Mouse (Mus musculus): Measurements from ENCODE around the gene Cped1.
"Not testable (repeated sequence)": the region's sequence is repeated elsewhere in the genome, so short reads cannot be mapped to it uniquely, and the experiment has no call there.

Gene Cped1

DNA sequence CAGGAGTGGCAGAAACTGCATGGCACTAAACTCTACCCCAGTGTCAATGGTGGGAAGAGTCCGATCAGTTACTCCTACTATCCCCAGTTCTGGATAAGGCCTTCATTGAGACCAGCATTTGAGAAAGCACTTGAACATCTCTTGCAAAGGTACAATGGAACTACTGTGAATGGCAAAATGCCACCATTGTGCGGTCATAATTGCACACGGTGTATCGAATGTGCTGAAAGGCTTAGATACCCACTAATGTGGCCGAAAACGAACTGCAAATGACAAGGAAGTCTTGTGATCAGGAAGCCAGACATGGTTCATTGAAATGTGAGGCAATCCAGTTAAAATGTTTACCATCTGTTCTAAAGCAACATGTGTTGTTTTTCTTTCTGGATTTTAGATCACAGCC, 247.8 kb downstream of the Cped1 start:
- no peak for DNase-seq (ENCODE audit: low read depth)

DNA sequence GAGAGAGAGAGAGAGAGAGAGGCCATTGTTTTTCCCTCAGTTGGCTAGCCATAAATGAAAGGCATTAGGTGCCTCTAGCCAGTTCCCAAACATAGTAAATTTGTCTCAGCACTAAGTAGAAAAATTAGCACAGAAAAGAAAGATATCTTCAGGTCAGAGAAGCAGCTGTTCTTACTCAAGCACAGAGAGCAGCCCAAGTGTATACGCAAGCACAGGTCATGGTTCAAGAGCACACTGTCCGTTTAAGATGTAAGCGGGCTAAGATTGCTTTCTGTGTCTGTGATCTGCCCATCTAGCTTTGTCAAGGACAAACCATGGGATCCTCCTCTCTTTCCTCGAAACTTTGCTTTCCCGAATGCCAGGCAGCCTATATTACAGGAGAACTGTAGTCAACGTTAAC, 249.4 kb downstream of the Cped1 start:
- no peak for DNase-seq (ENCODE audit: low read depth)

DNA sequence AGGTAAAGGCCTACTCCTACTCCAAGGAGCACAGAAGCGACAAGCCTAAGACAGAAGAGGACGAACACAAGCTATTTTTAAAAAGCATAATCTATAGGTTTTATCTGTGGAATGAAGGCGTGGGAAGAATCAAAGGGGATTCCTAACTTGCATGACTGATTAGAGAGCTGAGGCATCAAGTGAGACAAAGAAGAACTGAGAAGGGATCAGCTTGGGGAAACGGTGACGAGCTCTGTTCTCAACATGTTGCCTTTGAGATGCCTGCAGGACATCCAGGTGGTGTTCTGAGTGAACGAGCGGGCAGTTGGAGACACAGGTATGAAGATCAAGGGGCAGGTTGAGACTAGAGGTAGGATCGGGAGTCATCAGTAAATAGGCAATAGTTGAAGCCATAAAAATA, 257.6 kb downstream of the Cped1 start:
- DNase-seq (ENCODE audit: low read depth): no peak

DNA sequence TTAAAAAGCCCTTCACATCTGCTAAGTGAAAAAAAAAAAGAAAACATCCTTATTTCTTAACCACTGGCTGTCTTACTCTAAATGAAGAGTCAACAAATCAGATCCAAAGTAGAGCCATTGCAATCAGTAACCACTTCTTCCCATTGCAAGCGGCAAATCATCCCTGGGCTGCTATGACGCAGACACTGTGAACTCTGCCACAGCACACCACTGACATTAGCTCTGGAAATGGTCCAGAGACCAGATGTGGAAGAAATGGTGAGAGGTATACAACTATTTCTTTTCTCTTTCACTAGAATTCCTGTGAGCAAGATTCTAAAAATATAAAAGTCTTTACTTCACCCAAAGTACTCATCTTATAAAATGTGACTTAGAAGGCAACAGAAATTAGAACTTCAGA, 261.0 kb downstream of the Cped1 start:
- no peak for DNase-seq (ENCODE audit: low read depth)

DNA sequence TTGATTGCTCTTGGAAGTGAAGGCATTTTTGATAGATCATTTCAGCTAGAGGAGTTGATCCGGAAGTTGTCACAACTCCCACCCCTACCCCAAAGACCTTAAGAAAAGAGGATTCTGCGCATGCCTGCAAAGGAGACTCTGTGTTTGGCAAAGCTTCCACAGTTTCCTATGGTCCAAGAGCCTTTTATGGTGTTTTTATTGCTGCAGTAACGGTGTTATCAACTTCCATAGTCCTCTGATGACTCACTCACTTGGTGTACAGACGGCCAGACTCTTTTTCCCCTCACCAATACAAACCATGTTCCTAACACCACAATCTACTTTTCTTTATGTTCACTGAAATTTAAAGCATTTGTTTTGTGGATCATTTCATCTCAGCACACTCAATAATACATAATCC, 273.1 kb downstream of the Cped1 start:
- DNase-seq (ENCODE audit: low read depth): peak; percentile 21

DNA sequence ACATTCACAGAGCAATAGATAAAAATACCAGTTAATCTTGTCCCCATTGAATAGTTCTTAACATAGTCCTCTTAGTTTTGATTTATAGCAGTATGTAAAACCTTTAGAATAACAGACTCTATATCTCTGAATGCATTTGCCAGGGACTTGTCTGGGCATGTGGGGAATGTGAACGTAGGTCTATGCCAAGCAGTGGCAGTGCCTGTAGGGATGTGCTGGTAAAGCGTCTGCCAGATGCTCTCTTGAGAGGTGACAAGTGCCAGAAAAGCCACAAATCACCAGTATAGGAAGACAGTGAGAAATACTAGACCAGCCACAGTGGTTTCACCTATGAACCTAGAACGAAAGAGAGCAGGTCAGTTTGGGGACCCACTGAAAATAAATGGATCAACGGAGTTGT, 276.8 kb downstream of the Cped1 start:
- no peak for DNase-seq (ENCODE audit: low read depth)

DNA sequence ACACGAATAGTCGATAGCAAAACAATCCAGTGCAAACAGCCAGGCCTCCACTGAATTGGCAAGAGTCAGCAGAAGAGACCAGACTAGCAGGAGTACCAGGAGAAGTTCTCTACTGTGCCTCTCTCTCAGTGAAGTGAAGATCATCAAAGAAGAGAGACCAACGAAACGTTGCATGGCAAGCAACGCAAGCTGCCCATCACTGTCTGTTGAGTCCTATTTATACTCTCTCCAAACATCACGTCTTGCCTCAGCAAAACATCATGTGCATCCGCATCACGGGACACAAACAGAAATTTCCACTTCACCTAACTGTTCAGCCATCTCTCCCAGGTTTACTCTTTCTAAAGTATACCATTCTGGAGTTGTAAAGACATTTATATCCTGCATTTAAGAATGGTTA, 278.4 kb downstream of the Cped1 start:
- not testable (repeated sequence) for DNase-seq (ENCODE audit: low read depth)

DNA sequence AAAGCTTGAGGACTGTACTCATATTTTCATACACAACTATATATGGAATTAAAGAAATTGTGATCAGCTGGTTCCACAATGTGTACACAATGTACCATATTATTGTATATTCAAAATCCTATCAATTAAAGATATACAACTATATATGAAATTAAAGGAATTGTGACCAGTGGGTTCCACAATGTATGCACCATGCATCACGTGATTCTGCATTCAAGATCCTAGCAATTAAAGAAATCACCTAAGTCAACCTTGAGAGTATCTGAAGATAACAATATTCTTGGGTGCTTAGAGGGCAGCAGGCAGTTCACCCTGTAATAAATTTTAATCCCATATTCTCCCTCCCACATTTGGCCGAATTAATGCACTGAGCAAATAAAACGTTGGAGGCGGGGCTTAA, 280.3 kb downstream of the Cped1 start:
- DNase-seq (ENCODE audit: low read depth): no peak

DNA sequence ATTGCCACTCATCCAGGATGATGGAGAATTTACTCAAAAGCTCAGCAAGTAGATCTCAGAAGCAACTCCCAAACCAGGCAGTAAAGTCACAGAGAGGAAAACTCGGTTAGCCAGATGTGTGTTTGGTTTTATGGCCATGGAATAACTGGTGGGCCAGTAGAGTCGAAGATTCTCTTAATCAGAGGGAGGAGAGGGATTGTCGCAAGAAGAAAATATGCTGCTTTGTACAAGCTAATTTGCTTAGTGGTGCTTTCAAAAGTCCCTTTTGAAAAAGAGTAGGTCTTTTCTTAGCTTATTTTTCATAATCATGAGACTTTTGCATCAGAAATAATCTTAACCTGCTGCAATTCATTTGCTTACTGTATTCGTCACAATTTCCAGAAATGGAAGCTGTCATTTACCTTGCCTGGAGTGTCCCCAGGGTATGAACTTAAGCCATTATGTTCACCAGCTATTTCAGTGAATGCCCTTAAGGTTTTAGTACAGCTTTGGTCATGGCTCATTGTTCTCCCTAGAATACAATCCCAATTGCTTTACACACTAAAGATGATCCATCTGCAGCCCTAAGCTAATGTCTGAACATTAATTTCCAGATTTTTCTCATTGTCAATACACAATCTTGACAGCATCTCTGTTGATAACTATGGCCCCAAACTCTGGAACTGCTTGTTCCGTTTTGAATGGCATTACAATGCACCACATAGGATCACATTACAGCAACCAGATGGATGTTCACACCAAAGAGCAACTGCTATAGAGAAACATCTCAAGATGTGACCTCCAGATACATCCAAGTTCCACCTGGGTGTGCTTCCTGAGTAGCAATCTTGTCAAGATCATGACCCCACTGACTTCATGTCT, 282.3 kb downstream of the Cped1 start:
- no peak for DNase-seq (ENCODE audit: low read depth)

DNA sequence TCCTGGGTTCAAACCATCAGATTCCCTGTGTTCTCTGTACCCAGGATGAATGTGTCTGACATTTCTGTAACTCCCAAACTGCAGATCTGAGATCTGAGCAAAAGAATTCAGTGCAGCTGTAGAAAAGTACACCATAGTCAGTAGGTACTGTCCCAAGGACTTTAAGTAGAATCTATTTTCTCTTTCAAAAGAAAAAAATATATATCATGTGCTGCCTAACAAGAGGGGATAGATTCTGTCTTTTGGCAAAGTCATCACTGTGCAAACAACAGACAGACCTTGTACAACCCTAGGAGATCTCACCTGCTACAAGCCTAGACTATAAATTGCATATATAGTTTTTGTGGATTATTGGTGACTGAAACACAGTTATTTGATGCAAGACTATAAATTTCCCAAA, 283.0 kb downstream of the Cped1 start:
- no peak for DNase-seq (ENCODE audit: low read depth)

DNA sequence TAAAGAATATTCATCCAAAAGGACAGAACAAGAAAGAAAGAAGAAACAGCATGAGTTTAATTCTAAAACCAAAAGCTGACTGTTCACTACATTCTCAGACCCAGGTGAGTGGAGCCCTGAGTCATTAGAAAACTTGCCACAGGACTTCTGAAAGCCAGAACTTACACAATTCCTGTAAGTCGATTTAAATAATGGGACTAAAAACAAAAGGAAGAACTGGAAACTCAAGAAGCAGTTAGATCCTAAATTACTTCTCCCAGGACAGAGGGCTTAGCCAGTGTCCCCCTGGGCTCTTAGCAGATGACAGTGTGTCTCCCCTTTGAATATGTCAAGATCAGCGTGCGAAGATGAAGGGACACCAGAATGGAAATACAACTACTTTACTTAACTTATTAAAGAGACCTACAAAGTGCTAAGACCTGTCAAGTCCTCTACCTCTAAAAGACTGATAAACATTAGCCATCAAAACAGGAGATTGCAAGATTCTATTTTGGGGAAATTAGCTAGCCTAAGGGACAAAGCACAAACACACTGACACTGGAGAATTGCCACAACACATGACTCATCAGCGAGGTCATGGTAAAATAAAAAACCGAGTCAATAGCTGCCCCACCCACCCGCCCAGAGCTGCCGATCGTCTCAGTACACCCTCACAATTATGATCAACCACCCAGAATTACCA, 284.3 kb downstream of the Cped1 start:
- DNase-seq (ENCODE audit: low read depth): peak; percentile 76

DNA sequence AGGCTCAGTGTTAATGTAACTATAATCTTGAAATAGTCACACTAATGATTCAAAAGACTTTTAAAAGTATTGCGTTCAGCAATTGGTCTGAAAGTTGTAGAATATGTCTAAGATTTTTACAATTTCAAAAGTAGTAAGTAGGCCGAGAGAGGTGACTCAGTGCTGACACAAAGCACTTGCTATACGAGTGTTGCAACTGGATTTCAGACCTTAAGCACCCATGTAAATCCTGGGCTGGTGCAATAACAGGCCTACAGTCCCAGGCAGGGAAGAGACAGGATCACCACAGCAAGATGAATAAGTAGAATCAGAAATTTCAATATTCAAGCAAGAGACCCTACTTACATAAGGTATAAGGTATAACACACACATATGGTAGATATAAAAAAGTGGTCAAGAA, 292.2 kb downstream of the Cped1 start:
- DNase-seq (ENCODE audit: low read depth): peak; percentile 45

DNA sequence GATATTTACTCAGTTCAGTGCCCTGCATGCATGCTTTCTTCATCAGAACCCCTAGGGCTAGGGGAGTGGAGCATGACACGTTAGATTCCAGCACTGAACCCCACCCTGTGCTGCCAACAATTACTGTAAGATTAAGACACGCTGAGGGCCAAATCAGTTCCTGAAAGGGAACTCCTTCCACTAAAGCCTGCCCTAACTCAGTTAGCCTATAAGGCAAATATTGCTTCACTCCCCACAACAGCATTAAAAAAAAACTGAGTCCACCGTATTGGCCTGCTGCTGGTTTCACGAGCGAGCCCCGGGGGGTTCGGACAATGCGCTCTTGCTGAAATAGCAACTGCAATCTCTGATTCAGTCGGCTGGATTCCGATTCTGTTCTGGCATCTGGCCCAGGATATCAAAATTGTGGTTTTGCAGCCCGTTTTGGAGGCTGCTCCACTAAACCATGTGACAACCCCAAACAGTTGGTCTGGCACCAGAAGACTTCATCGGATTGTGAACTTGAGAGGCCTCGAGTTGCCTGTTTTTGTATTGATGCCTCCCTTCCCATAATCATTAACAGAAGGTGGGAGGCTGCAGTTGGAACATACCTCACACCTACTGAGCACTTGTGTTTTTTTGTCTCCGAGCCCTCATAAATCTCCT, 294.6 kb downstream of the Cped1 start:
- peak; percentile 68 for DNase-seq (ENCODE audit: low read depth)

DNA sequence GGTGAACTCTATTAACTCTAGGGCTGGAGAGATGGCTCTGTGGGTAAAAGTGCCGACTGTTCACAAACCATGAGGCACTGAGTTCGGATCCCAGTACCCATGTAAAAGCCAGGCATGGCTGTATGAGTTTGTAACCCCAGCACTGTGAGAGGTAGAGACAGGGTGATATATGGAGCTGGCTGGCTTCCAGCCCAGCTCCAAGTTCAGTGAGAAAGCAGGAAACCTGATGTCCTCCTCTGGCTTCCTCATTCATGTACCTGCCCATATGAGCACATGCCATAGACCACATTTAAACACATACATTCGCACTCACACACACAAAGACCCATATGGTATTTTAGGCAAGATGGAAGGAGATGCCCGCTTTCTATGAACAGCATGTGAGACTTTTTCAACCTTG, 296.7 kb downstream of the Cped1 start:
- DNase-seq (ENCODE audit: low read depth): peak; percentile 8

DNA sequence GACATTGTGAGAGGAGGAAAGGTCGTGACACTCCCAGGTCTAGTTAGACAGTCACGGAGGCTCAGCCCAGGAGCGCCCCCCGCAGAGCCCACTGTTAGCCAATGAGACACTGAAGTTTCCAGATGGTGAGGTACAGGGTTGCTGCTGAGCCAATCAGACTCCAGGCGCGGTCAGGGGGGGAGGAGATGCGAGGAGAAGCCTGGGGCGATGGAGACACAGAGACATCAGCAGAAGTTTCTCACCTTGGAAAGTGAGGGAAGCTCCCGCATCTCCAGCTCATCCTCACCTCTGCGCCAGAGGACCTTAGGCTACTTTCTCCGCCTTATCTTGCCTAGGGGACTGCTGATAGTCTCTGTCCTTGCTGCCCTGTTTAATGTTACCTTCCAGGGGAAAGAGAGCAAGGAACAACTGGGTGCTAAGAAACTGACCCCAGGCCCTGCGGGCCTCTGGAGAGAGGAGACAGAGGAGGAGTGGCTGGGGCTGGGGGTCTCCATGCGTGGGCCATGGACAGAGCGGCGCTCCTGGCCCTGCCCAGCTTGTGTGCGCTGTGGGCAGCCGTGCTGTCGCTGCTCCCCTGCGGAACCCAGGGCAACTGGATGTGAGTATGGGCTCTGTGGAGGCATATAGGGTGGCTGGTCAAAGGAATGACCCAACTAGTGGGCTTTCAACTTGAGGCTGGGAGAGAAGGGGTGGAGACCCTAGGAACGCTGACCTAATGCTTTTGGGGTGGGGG, 302.5 kb downstream of the Cped1 start, which contains the start of gene Wnt16:
Wnt16 (plus strand) TSS at position 224 of the 733 bp plus-strand sequence.
- DNase-seq (ENCODE audit: low read depth): no peak

DNA sequence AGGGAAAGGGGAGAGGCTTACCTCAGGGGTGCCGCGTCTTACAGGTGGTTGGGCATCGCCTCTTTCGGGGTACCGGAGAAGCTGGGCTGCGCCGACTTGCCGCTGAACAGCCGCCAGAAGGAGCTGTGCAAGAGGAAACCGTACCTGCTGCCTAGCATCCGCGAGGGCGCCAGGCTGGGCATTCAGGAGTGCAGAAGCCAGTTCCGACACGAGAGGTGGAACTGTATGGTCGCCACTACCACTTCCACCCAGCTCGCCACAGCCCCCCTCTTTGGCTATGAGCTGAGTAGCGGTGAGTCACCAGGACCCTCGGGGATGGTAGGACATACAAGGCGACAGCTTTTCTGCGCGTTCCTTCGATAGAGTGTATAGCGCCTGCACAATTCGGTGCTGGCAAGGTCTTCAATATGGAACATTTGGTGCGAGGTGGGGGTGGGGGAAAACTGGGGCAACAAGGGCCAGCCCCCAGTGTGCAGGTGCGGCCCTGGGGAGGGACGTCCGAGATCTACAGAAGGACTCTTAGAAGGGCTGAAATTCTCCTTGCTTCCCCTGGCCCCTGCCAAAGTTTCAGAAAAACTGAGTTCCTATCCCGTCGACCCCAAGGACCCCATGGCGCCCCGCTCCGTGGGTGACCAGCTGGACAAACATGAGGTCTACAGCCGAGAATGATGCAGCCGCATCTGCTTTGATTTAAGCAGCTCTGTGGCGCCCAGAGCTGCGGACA, 303.2 kb downstream of the Cped1 start:
- no peak for DNase-seq (ENCODE audit: low read depth)

DNA sequence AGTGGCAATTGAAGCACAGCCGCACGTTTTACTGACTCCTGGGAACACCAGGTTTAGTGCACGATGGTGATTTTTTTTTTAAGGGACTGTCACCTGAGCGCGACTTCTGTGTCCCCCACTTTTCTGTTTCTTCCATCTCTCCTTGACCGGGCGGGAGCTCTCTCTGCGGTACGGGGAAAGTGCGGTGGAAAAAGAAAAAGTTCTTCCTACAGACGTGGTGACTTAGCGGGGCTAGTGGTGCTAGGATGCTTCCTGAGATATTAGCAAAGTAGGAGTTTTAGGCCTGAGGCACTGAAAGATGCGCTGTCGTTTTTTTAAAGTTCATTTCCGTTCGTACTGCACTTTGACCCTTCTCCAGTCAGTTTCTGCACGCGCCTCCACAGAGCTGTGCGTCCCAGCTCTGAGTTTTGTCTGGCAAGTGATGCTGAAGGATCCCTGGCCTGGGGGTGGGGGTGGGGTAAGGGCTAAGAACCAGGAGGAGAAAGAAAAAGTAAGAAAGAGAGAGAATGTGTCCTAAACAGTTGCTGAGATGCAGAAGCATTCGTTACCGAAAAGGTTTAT, 303.8 kb downstream of the Cped1 start:
- DNase-seq (ENCODE audit: low read depth): no peak

DNA sequence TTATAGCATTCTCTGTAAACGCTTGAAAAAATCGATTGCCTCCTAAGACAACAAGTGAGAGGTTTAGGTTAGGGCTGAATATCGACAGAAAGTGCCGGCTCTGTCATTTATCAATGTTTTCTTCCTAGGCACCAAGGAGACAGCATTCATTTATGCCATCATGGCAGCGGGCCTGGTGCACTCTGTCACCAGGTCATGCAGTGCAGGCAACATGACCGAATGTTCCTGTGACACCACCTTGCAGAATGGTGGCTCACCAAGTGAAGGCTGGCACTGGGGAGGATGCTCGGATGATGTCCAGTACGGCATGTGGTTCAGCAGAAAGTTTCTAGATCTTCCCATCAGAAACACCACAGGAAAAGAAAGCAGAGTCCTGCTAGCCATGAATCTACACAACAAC, 305.1 kb downstream of the Cped1 start:
- no peak for DNase-seq (ENCODE audit: low read depth)

DNA sequence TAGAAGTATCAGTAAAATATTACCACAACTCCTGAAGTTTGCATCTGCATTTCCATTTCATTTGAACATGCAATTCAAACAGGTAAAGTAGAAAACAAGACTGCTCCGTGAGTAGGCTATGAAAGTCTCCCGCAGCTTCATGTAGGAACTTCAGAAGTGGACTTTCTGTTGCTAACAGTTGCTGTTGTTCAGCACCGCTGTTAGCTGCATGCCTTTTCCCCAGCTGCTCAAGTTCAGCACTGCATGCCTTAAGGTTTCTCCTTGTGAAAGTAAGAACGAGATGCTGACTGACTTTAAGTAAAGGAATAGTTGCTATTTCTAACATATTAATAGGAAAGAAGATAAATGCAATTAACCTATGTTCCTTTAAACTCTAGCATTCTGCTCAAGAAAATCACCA, 306.3 kb downstream of the Cped1 start:
- peak; percentile 17 for DNase-seq (ENCODE audit: low read depth)

DNA sequence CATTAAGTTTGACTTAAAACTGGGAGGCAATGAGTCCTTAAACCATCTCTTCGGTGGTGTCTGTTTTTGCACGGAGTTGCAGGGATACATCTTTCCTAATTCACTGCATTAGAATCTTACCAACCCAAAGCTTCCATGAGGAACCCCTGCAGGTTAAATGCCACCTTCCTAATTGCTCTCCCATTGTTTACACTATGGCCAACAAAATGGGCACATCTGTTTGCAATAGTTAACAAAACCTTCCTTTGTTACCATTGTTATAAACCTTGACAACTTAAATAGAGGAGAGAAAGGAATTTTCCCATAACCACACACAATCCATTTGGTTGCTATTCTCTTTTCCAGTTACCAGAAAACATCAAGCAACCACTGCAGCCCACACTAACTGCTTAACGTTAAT, 308.2 kb downstream of the Cped1 start:
- no peak for DNase-seq (ENCODE audit: low read depth)

DNA sequence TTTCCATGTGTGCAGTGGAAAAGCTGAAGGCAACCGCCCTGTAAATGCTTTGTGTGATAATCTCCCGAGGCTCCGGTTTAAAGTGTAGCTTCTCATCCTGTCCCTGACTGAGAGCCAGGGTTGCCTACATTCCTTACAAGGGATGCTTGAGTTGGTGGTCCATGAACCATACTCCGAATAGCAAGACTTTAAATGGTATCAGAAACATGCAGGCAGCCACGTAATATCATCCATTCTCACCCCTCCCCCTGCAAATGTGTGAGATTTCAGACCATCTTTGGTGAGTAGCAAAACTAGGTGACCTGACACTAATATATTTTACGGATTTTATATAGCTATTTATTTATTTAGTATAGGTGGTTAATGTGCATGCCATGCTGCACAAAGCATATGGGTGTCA, 311.3 kb downstream of the Cped1 start:
- DNase-seq (ENCODE audit: low read depth): no peak
